11 mouse cellular contexts compared by ENCODE assay signal in genomic region chr11:55120821-55121271, GRCm38 (mm10). TPM values are rescaled to one million over a fixed set of nuclear protein-coding genes. Genes with fewer than 3 reads are reported as not detected.
DNase-seq lines count a peak whose midpoint lies in the region; ATAC-seq and TF ChIP-seq lines count a peak whose summit lies in the region.
"Had no signal": no experiment of that assay in that cellular context is flagged by ENCODE, and none has a peak within 500 bp of the region (broad histone marks: within the 10 kb centered on the region; RNA-seq: fewer than 3 reads in every experiment).

No protein-coding gene starts in this region.

- no peaks in the 10 kb centered on the region for H3K9me3 ChIP-seq in intestine, embryonic 15.5 days
- H3K9me3 ChIP-seq in intestine, postnatal 0 days (ENCODE audit: control insufficient read depth), result peaks cover 4% of the 10 kb centered on the region; the same call in 1 of the 2 replicates

- no peak overlapping the region for H3K4me2 ChIP-seq in intestine, embryonic 15.5 days (replicated peaks)
- no peak overlapping the region for H3K4me2 ChIP-seq in intestine, postnatal 0 days (replicated peaks; ENCODE audit: low read depth)

- WGBS in intestine, embryonic 15.5 days, result 63% methylated on average over 8 of the region's 8 CpGs
- 62% methylated on average over 8 of the region's 8 CpGs for WGBS in intestine, postnatal 0 days
- 66% methylated on average over 8 of the region's 8 CpGs for WGBS in olfactory bulb, adult 2 months

- TF ChIP-seq CTCF in intestine, postnatal 0 days (IDR thresholded peaks at IDR 0.05; ENCODE audit: low read depth), result no peak
- no peak for TF ChIP-seq CTCF in olfactory bulb, adult 2 months (IDR thresholded peaks at IDR 0.05; ENCODE audit: insufficient read depth, low read depth, low read length)

- no peak for ATAC-seq in intestine, embryonic 15.5 days
- ATAC-seq in intestine, postnatal 0 days, result no peak
- peak; percentile 58 for ATAC-seq in granulocyte monocyte progenitor cell, adult 5-6 weeks (replicated peaks; ENCODE audit: poor library complexity, severe bottlenecking)
- ATAC-seq: lung, postnatal 0 days had no signal

- TF ChIP-seq POLR2A in olfactory bulb, adult 2 months (IDR thresholded peaks at IDR 0.05; ENCODE audit: insufficient read depth, low read depth, low read length), result no peak

- H3K27me3 ChIP-seq in intestine, embryonic 15.5 days (replicated peaks), result no peaks in the 10 kb centered on the region
- no peaks in the 10 kb centered on the region for H3K27me3 ChIP-seq in intestine, postnatal 0 days (replicated peaks; ENCODE audit: control insufficient read depth, insufficient read depth, low read length)

- no peak overlapping the region for H3K9ac ChIP-seq in intestine, embryonic 15.5 days
- no peak overlapping the region for H3K9ac ChIP-seq in intestine, postnatal 0 days (ENCODE audit: low read depth, low read length)

- H3K4me3 ChIP-seq in intestine, embryonic 15.5 days (replicated peaks), result no peak overlapping the region
- H3K4me3 ChIP-seq in intestine, postnatal 0 days (ENCODE audit: low read depth, low read length), result no peak overlapping the region
- no peak overlapping the region for H3K4me3 ChIP-seq in olfactory bulb, adult 2 months (ENCODE audit: insufficient read depth, low read depth, low read length)

- DNase-seq in CD4-positive, CD25-positive, alpha-beta regulatory T cell, adult 2 months (ENCODE audit: low read depth, low spot score), result peak; percentile 73
- no peak for DNase-seq in left cerebral cortex, adult 11 months (ENCODE audit: low spot score)
- no peak for DNase-seq in cerebellum, adult 8-10 months
- no peak for DNase-seq in cerebellum, adult 11 months
- DNase-seq: cerebellum, adult 11-12 months; gastrocnemius, postnatal 25 days had no signal

- 0 out of 2 replicates have a peak overlapping the region, but pooled peaks have one; percentile 51 for H3K27ac ChIP-seq in intestine, embryonic 15.5 days
- no peak overlapping the region for H3K27ac ChIP-seq in intestine, postnatal 0 days (ENCODE audit: low read depth, low read length)
- H3K27ac ChIP-seq in olfactory bulb, adult 2 months (ENCODE audit: insufficient read depth, low read depth, low read length), result peak overlapping the region; percentile 49; the same call in 1 of the 2 replicates

- H3K36me3 ChIP-seq in intestine, embryonic 15.5 days, result no peaks in the 10 kb centered on the region
- no peaks in the 10 kb centered on the region for H3K36me3 ChIP-seq in intestine, postnatal 0 days (ENCODE audit: control insufficient read depth, insufficient read depth)

- no peaks in the 10 kb centered on the region for H3K4me1 ChIP-seq in intestine, embryonic 15.5 days (replicated peaks)
- H3K4me1 ChIP-seq in intestine, postnatal 0 days (replicated peaks; ENCODE audit: control insufficient read depth, insufficient read depth, low read length), result no peaks in the 10 kb centered on the region
- H3K4me1 ChIP-seq in olfactory bulb, adult 2 months (ENCODE audit: control insufficient read depth, insufficient read depth, low read length), result peaks cover 4% of the 10 kb centered on the region

RNA-seq across cellular contexts. Expression of gene Gm2a, which starts 22.9 kb away (rescaled TPM):
- polyA plus RNA-seq in intestine, embryonic 15.5 days (2015; fragmentation: Nextera tagmentation; extraction: Ambion mirVana), result 19.3 and 20.9 TPM in 2 replicates
- polyA plus RNA-seq in intestine, postnatal 0 days (2015; fragmentation: Nextera tagmentation; extraction: Ambion mirVana), result 14.8 and 15.4 TPM in 2 replicates
- 84.3 and 86.4 TPM in 2 replicates for total RNA-seq in granulocyte monocyte progenitor cell, adult 5-6 weeks (2014; fragmentation: Nextera tagmentation)
- total RNA-seq in granulocyte monocyte progenitor cell, adult 5-6 weeks (2017), result 61.3 and 72.4 TPM in 2 replicates
- not detected in 2 replicates for polyA plus RNA-seq in olfactory bulb, adult 2 months (2012; ENCODE audit: insufficient read depth, insufficient read length, low replicate concordance, missing spikeins)

RNA-seq across cellular contexts. Expression of gene Slc36a3, which starts 30.7 kb away (rescaled TPM):
- not detected in 2 replicates for polyA plus RNA-seq in intestine, embryonic 15.5 days (2015; fragmentation: Nextera tagmentation; extraction: Ambion mirVana)
- not detected in 2 replicates for polyA plus RNA-seq in intestine, postnatal 0 days (2015; fragmentation: Nextera tagmentation; extraction: Ambion mirVana)
- not detected in 2 replicates for total RNA-seq in granulocyte monocyte progenitor cell, adult 5-6 weeks (2014; fragmentation: Nextera tagmentation)
- total RNA-seq in granulocyte monocyte progenitor cell, adult 5-6 weeks (2017), result not detected in 2 replicates
- polyA plus RNA-seq in olfactory bulb, adult 2 months (2012; ENCODE audit: insufficient read depth, insufficient read length, low replicate concordance, missing spikeins), result not detected in 2 replicates
- total RNA-seq: gastrocnemius, postnatal 25 days had no signal
- polyA plus RNA-seq: lung, postnatal 0 days had no signal

RNA-seq across cellular contexts. Expression of gene Ccdc69, which starts 42.9 kb away (rescaled TPM):
- 2.0 and 2.6 TPM in 2 replicates for polyA plus RNA-seq in intestine, embryonic 15.5 days (2015; fragmentation: Nextera tagmentation; extraction: Ambion mirVana)
- polyA plus RNA-seq in intestine, postnatal 0 days (2015; fragmentation: Nextera tagmentation; extraction: Ambion mirVana), result 3.5 and 4.2 TPM in 2 replicates
- total RNA-seq in granulocyte monocyte progenitor cell, adult 5-6 weeks (2014; fragmentation: Nextera tagmentation), result 16.8 and 18.9 TPM in 2 replicates
- total RNA-seq in granulocyte monocyte progenitor cell, adult 5-6 weeks (2017), result 21.1 and 22.7 TPM in 2 replicates
- polyA plus RNA-seq in olfactory bulb, adult 2 months (2012; ENCODE audit: insufficient read depth, insufficient read length, low replicate concordance, missing spikeins), result not detected in 2 replicates
